Mouse (Mus musculus) layer of hippocampus, adult 18-20 months (tissue): Measurements from ENCODE around the gene Olfr1205. TPM values are rescaled to one million over a fixed set of nuclear protein-coding genes. Genes with fewer than 3 reads are reported as not detected.

ENCODE experiments used
- DNase-seq, 2 experiments: peaks; one replicate each; pipeline ENCODE4 v3.0.0; 2022; ENCODE audit warnings: low spot score in 2 of 2
- long read RNA-seq: library from polyadenylated mRNA; stranded (forward); transcript quantifications from one replicate; pipeline ENCODE4 v2.0.0, GENCODE M21; 2021
- total RNA-seq, 2 experiments: library from RNA; stranded (reverse); gene quantifications; 2 replicates each; pipeline ENCODE4 v1.2.3; 2021

The Olfr1205 gene
- not detected for total RNA-seq
- long read RNA-seq, result 0 reads

DNA sequence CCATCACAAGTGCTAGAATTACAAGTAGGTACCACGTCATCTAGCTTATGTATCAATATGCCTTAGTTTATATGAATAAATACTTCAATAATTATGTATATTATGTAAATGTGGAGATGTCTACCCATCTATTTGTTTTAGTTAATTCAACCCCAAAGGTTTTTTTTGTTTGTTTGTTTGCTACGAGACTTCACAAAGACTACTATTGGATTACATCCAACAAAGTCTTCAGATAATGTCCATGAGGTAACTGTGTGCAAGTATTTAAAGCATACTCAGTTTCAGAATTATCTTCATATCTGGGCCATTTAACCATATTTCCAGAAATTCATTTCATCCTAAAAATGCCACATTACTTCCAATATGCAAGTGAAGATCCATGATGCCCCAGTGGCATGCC lies at the start of gene Olfr1205:
Gene Olfr1205 (plus strand): TSS at position 301 of the 400 bp plus-strand sequence.
- DNase-seq, result no peak

DNA sequence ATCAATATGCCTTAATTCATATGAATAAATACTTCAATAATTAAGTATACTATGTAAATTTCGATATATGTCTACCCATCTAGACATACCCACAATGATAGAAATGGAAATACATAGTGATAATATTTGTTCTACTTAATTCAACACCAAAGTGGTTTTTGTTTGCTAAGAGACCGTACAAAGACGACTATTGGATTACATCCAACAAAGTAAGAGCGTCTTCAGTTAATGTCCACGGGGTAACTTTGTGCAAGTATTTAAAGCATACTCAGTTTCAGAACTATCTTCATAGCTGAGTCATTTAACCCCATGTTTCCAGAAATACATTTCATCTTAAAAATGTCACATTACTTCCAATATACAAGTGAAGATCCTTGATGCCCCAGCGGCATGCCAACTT lies 36.8 kb upstream of the Olfr1205 start, which contains the start of gene Olfr1201:
Gene Olfr1201 (plus strand): TSS at position 301 of the 400 bp plus-strand sequence.
- no peak for DNase-seq

DNA sequence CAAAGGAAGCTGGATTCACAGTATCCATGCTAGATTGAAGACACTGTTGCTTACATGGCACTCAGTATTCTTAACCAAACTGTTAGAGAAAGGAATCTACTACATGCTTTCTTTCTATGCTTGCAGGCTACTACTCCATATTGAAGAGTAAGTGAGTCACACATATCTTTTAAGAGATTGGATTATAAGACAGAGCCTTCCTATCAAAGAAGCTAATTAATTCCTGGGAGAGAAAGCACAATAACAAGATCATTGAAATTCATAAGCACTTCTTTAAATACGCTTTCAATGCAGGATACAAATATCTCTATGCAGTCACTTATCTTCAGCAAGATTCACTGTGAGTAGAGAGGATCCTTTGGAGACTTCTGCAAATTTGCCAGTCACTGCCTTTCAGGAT lies 15.3 kb upstream of the Olfr1205 start, which contains the start of gene Olfr1202:
Gene Olfr1202 (plus strand): TSS at position 301 of the 400 bp plus-strand sequence.
- DNase-seq, result no peak

DNA sequence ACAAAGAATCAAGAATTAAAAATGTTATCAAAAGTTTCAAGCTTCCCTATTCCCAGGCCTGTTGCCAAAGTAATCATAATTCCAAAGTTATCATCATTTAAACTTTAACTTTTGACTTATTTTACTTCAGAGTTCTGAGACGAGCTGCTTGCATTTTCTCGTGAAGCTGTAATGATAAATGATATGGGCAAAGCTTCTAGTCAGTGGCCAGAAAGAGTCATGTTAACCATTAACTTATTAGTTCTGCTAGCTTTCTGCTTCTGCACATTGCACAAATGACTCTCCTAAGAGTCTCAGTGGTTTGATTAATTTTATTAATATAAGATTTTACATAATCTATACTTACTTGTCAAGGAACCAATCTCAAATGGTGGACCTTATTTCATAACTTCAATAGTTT lies 8.9 kb downstream of the Olfr1205 start:
- no peak for DNase-seq

DNA sequence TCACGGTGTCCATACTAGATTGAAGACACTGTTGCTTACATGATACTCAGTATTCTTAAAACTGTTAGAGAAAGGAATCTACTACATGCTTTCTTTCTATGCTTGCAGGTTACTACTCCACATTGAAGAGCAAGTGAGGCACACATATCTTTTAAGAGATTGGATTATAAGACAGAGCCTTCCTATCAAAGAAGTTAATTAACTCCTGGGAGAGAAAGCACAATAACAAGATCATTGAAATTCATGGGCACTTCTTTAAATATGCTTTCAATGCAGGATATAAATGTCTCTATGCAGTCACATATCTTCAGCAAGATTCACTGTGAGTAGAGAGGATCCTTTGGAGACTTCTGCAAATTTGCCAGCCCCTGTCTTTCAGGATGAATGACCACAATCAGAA lies 19.5 kb downstream of the Olfr1205 start, which contains the start of gene Olfr1204:
Gene Olfr1204 (plus strand): TSS at position 301 of the 400 bp plus-strand sequence.
- DNase-seq, result no peak

DNA sequence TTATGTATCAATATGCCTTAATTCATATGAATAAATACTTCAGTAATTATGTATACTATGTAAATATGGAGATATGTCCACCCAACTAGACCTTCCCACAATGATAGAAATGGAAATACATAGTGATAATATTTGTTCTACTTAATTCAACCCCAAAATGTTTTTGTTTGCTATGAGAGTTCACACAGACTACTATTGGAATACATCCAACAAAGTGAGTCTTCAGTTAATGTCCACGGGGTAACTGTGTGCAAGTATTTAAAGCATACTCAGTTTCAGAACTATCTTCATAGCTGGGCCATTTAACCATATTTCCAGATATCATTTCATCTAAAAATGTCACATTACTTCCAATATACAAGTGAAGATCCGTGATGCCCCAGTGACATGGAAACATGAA lies 33.4 kb downstream of the Olfr1205 start, which contains the start of gene Olfr1206:
Gene Olfr1206 (plus strand): TSS at position 301 of the 400 bp plus-strand sequence.
- DNase-seq, result no peak

Other genes with a start within 250 kb of the Olfr1205 start
- not detected for gene Olfr1189, start 243.3 kb upstream of the Olfr1205 start, total RNA-seq
- gene Olfr1191-ps1, start 189.2 kb upstream of the Olfr1205 start, total RNA-seq, result not detected
- gene Olfr1192-ps1, start 181.2 kb upstream of the Olfr1205 start, total RNA-seq, result not detected
- gene Olfr1193, start 154.1 kb upstream of the Olfr1205 start, total RNA-seq, result not detected
- not detected for gene Olfr1195, start 140.6 kb upstream of the Olfr1205 start, total RNA-seq
- not detected for gene Olfr1196, start 125.1 kb upstream of the Olfr1205 start, total RNA-seq
- gene Olfr1197, start 97.4 kb upstream of the Olfr1205 start, total RNA-seq, result not detected
- not detected for gene Olfr1198, start 78.4 kb upstream of the Olfr1205 start, total RNA-seq
- gene Olfr1199, start 69.3 kb upstream of the Olfr1205 start, total RNA-seq, result not detected
- not detected for gene Olfr1200, start 59.2 kb upstream of the Olfr1205 start, total RNA-seq
- gene Olfr1201, start 36.7 kb upstream of the Olfr1205 start, total RNA-seq, result not detected
- not detected for gene Olfr1202, start 15.2 kb upstream of the Olfr1205 start, total RNA-seq
- gene Olfr1204, start 19.6 kb downstream of the Olfr1205 start, total RNA-seq, result not detected
- not detected for gene Olfr1206, start 33.5 kb downstream of the Olfr1205 start, total RNA-seq
- gene Olfr1208, start 72.6 kb downstream of the Olfr1205 start, total RNA-seq, result not detected
- gene Olfr1209, start 85.4 kb downstream of the Olfr1205 start, total RNA-seq, result not detected
- not detected for gene Olfr1211, start 108.4 kb downstream of the Olfr1205 start, total RNA-seq
- not detected for gene Olfr1212, start 124.2 kb downstream of the Olfr1205 start, total RNA-seq
- gene Gm13762, start 150.5 kb downstream of the Olfr1205 start, total RNA-seq, result not detected
- not detected for gene Olfr1214, start 162.9 kb downstream of the Olfr1205 start, total RNA-seq
- gene Olfr1215, start 177.2 kb downstream of the Olfr1205 start, total RNA-seq, result not detected
- not detected for gene Olfr1216, start 188.6 kb downstream of the Olfr1205 start, total RNA-seq
- gene Olfr1217, start 202.3 kb downstream of the Olfr1205 start, total RNA-seq, result not detected
- not detected for gene Olfr1218, start 231.4 kb downstream of the Olfr1205 start, total RNA-seq